Mouse (Mus musculus): ENCODE measurements around the gene Ubl3. TPM values are rescaled to one million over a fixed set of nuclear protein-coding genes. Genes with fewer than 3 reads are reported as not detected.

The Ubl3 gene
- total and polyA plus RNA-seq, 2 experiments: 32.4 to 58.0 TPM

- 88% methylated on average over 5 of the region's 5 CpGs for WGBS
- Histone ChIP-seq H3K27ac (replicated peaks; ENCODE audit: insufficient read depth, low read depth, low read length) (no peak overlapping the region), H3K4me3 (ENCODE audit: insufficient read depth, low read depth, low read length) (no peak overlapping the region), H3K79me2 (ENCODE audit: control insufficient read depth, insufficient read depth, low read length) (no peaks in the 10 kb centered on the region), H3K36me3 (ENCODE audit: control insufficient read depth, insufficient read depth, low read length) (no peaks in the 10 kb centered on the region), H3K4me1 (ENCODE audit: control insufficient read depth, insufficient read depth, low read length) (no peaks in the 10 kb centered on the region), H3K27me3 (ENCODE audit: control insufficient read depth, insufficient read depth, low read length) (no peaks in the 10 kb centered on the region), H3K9ac (ENCODE audit: low read depth, low read length) (no peak overlapping the region)
- no peak for DNase-seq (ENCODE audit: extremely low read depth, low read depth, low spot score)
- no peak for TF ChIP-seq POLR2A (IDR thresholded peaks at IDR 0.05; ENCODE audit: extremely low read depth, insufficient read depth, low read length)
- no peak for TF ChIP-seq CTCF (IDR thresholded peaks at IDR 0.05; ENCODE audit: low read depth, low read length)
Measured at GRCm38 (mm10) chr5:148494249-148494648, 58.3 kb downstream of the Ubl3 start.

GRCm38 (mm10) chr5:148493025-148493424 is 59.6 kb downstream of the Ubl3 start:
- Histone ChIP-seq H3K4me3 (ENCODE audit: insufficient read depth, low read depth, low read length) (no peak overlapping the region), H3K36me3 (ENCODE audit: control insufficient read depth, insufficient read depth, low read length) (no peaks in the 10 kb centered on the region), H3K4me1 (ENCODE audit: control insufficient read depth, insufficient read depth, low read length) (no peaks in the 10 kb centered on the region), H3K79me2 (ENCODE audit: control insufficient read depth, insufficient read depth, low read length) (no peaks in the 10 kb centered on the region), H3K27me3 (ENCODE audit: control insufficient read depth, insufficient read depth, low read length) (no peaks in the 10 kb centered on the region), H3K27ac (replicated peaks; ENCODE audit: insufficient read depth, low read depth, low read length) (no peak overlapping the region), H3K9ac (ENCODE audit: low read depth, low read length) (no peak overlapping the region)
- no peak for DNase-seq (ENCODE audit: extremely low read depth, low read depth, low spot score)
- WGBS: 95% methylated on average over 4 of the region's 4 CpGs
- no peak for TF ChIP-seq POLR2A (IDR thresholded peaks at IDR 0.05; ENCODE audit: extremely low read depth, insufficient read depth, low read length)
- TF ChIP-seq CTCF (IDR thresholded peaks at IDR 0.05; ENCODE audit: low read depth, low read length): no peak

GRCm38 (mm10) chr5:148490391-148490790 is 62.2 kb downstream of the Ubl3 start:
- H3K4me1 ChIP-seq (ENCODE audit: control insufficient read depth, insufficient read depth, low read length): no peaks in the 10 kb centered on the region
- TF ChIP-seq CTCF (IDR thresholded peaks at IDR 0.05; ENCODE audit: low read depth, low read length) (no peak), POLR2A (IDR thresholded peaks at IDR 0.05; ENCODE audit: extremely low read depth, insufficient read depth, low read length) (no peak)

GRCm38 (mm10) chr5:148489724-148490193 is 62.8 kb downstream of the Ubl3 start:
- no peaks in the 10 kb centered on the region for H3K27me3 ChIP-seq (ENCODE audit: control insufficient read depth, insufficient read depth, low read length)
- no peaks in the 10 kb centered on the region for H3K4me1 ChIP-seq (ENCODE audit: control insufficient read depth, insufficient read depth, low read length)
- H3K4me3 ChIP-seq (ENCODE audit: insufficient read depth, low read depth, low read length): no peak overlapping the region
- no peak overlapping the region for H3K27ac ChIP-seq (replicated peaks; ENCODE audit: insufficient read depth, low read depth, low read length)
- no peak for TF ChIP-seq POLR2A (IDR thresholded peaks at IDR 0.05; ENCODE audit: extremely low read depth, insufficient read depth, low read length)
- TF ChIP-seq CTCF (IDR thresholded peaks at IDR 0.05; ENCODE audit: low read depth, low read length): no peak
- DNase-seq (ENCODE audit: extremely low read depth, low read depth, low spot score): no peak
- H3K79me2 ChIP-seq (ENCODE audit: control insufficient read depth, insufficient read depth, low read length): no peaks in the 10 kb centered on the region
- 74% methylated on average over 10 of the region's 10 CpGs for WGBS
- H3K9ac ChIP-seq (ENCODE audit: low read depth, low read length): no peak overlapping the region
- H3K36me3 ChIP-seq (ENCODE audit: control insufficient read depth, insufficient read depth, low read length): no peaks in the 10 kb centered on the region

More at GRCm38 (mm10) chr5:148490391-148490790, 62.2 kb downstream of the Ubl3 start:
- WGBS: 74% methylated on average over 3 of the region's 3 CpGs
- H3K4me3 ChIP-seq (ENCODE audit: insufficient read depth, low read depth, low read length): no peak overlapping the region
- no peaks in the 10 kb centered on the region for H3K27me3 ChIP-seq (ENCODE audit: control insufficient read depth, insufficient read depth, low read length)
- no peak for DNase-seq (ENCODE audit: extremely low read depth, low read depth, low spot score)
- H3K27ac ChIP-seq (replicated peaks; ENCODE audit: insufficient read depth, low read depth, low read length): no peak overlapping the region
- no peaks in the 10 kb centered on the region for H3K79me2 ChIP-seq (ENCODE audit: control insufficient read depth, insufficient read depth, low read length)
- H3K9ac ChIP-seq (ENCODE audit: low read depth, low read length): no peak overlapping the region
- no peaks in the 10 kb centered on the region for H3K36me3 ChIP-seq (ENCODE audit: control insufficient read depth, insufficient read depth, low read length)

GRCm38 (mm10) chr5:148488891-148489723 is 63.5 kb downstream of the Ubl3 start:
- no peaks in the 10 kb centered on the region for H3K27me3 ChIP-seq (ENCODE audit: control insufficient read depth, insufficient read depth, low read length)
- H3K36me3 ChIP-seq (ENCODE audit: control insufficient read depth, insufficient read depth, low read length): no peaks in the 10 kb centered on the region
- TF ChIP-seq CTCF (IDR thresholded peaks at IDR 0.05; ENCODE audit: low read depth, low read length) (no peak), POLR2A (IDR thresholded peaks at IDR 0.05; ENCODE audit: extremely low read depth, insufficient read depth, low read length) (no peak)
- no peak overlapping the region for H3K4me3 ChIP-seq (ENCODE audit: insufficient read depth, low read depth, low read length)
- no peak overlapping the region for H3K27ac ChIP-seq (replicated peaks; ENCODE audit: insufficient read depth, low read depth, low read length)
- WGBS: 84% methylated on average over 13 of the region's 13 CpGs
- H3K79me2 ChIP-seq (ENCODE audit: control insufficient read depth, insufficient read depth, low read length): no peaks in the 10 kb centered on the region
- H3K9ac ChIP-seq (ENCODE audit: low read depth, low read length): no peak overlapping the region
- no peak for DNase-seq (ENCODE audit: extremely low read depth, low read depth, low spot score)
- H3K4me1 ChIP-seq (ENCODE audit: control insufficient read depth, insufficient read depth, low read length): no peaks in the 10 kb centered on the region; the same call in 1 of the 2 replicates

GRCm38 (mm10) chr5:148486202-148486601 is 66.4 kb downstream of the Ubl3 start:
- no peak for TF ChIP-seq CTCF (IDR thresholded peaks at IDR 0.05; ENCODE audit: low read depth, low read length)
- TF ChIP-seq POLR2A (IDR thresholded peaks at IDR 0.05; ENCODE audit: extremely low read depth, insufficient read depth, low read length): no peak
- Histone ChIP-seq H3K36me3 (ENCODE audit: control insufficient read depth, insufficient read depth, low read length) (no peaks in the 10 kb centered on the region), H3K4me3 (ENCODE audit: insufficient read depth, low read depth, low read length) (no peak overlapping the region), H3K27me3 (ENCODE audit: control insufficient read depth, insufficient read depth, low read length) (no peaks in the 10 kb centered on the region), H3K79me2 (ENCODE audit: control insufficient read depth, insufficient read depth, low read length) (no peaks in the 10 kb centered on the region), H3K4me1 (ENCODE audit: control insufficient read depth, insufficient read depth, low read length) (no peaks in the 10 kb centered on the region; the same call in 1 of the 2 replicates), H3K9ac (ENCODE audit: low read depth, low read length) (no peak overlapping the region), H3K27ac (replicated peaks; ENCODE audit: insufficient read depth, low read depth, low read length) (no peak overlapping the region)
- 77% methylated on average over 11 of the region's 11 CpGs for WGBS
- DNase-seq (ENCODE audit: extremely low read depth, low read depth, low spot score): peak; percentile 34
